Mouse (Mus musculus) lung, embryonic 15.5 days (tissue): ENCODE results near the gene Usp19. TPM values are rescaled to one million over a fixed set of nuclear protein-coding genes. Genes with fewer than 3 reads are reported as not detected.

Source experiments
- ATAC-seq: fragments of 200-750 bp; cut with Nextera tagmentation; 2 replicates; pipeline ENCODE4 v1.8.0; 2017; ENCODE audit warnings: moderate number of reproducible peaks, borderline replicate concordance; ENCODE audit not compliant: low FRiP score, low TSS enrichment; ENCODE audit errors: extremely low read depth
- H3K27ac ChIP-seq: fragments of 300-500 bp; sonication (generic); 2 replicates; pipeline ENCODE4 v1.5.1; 2015; ENCODE audit warnings: moderate library complexity, mild to moderate bottlenecking, inconsistent platforms
- H3K27me3 ChIP-seq: fragments of 300-500 bp; sonication (generic); 2 replicates; pipeline ENCODE4 v1.6.1; 2015; ENCODE audit warnings: inconsistent platforms
- H3K36me3 ChIP-seq: fragments of 300-500 bp; sonication (generic); 2 replicates; pipeline ENCODE4 v1.6.1; 2015; ENCODE audit warnings: inconsistent platforms
- H3K4me1 ChIP-seq: fragments of 300-500 bp; sonication (generic); 2 replicates; pipeline ENCODE4 v1.6.1; 2015; ENCODE audit warnings: inconsistent platforms
- H3K4me2 ChIP-seq: fragments of 300-500 bp; sonication (generic); 2 replicates; pipeline ENCODE4 v1.6.1; 2015; ENCODE audit warnings: inconsistent platforms, mild to moderate bottlenecking, moderate library complexity
- H3K4me3 ChIP-seq: fragments of 300-500 bp; sonication (generic); 2 replicates; pipeline ENCODE4 v1.5.1; 2015; ENCODE audit warnings: mild to moderate bottlenecking, inconsistent platforms
- H3K9ac ChIP-seq: fragments of 300-500 bp; sonication (generic); 2 replicates; pipeline ENCODE4 v1.6.1; 2015; ENCODE audit warnings: inconsistent platforms
- H3K9me3 ChIP-seq: fragments of 300-500 bp; sonication (generic); 2 replicates; pipeline ENCODE4 v1.6.1; 2016; ENCODE audit warnings: inconsistent platforms
- WGBS: fragments of 180-500 bp; shearing (Covaris S2); methylation state at CpG from one replicate; pipeline ENCODE4 v1.1.7; 2015; 5-methylcytosine and 5-hydroxymethylcytosine counted together
- polyA plus RNA-seq: library from polyadenylated mRNA; unstranded; fragments of >200 nt; fragmentation: Nextera tagmentation; extraction: Ambion mirVana; gene quantifications from 2 replicates; pipeline ENCODE4 v1.2.1, GENCODE M21; 2015

Usp19 gene
- polyA plus RNA-seq, 1 experiment from 2014 or later: 68.5 TPM

DNA sequence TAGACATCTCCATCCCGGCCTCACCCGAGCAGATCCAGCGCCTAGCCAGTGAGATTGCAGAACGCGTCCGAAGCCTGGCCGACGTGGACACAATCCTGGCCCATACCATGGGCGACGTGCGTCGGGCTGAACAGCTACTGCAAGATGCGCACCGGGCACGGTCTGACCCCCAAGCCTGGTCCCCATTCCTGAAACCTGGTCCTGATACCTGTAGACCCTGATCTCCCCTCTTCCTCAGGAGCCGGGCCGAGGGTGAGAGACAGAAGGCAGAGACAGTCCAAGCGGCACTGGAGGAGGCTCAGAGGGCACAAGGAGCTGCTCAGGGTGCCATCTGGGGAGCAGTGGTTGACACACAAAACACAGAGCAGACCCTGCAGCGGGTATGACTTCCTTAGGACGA is 1.2 kb upstream of the Usp19 start:
- H3K4me1 ChIP-seq: peaks cover 22% of the 10 kb centered on the region
- H3K4me3 ChIP-seq: no peak overlapping the region
- peaks cover 74% of the 10 kb centered on the region for H3K36me3 ChIP-seq
- 0 out of 2 replicates have a peak overlapping the region, but pooled peaks have one; percentile 5 for H3K9ac ChIP-seq
- no peaks in the 10 kb centered on the region for H3K9me3 ChIP-seq
- no peaks in the 10 kb centered on the region for H3K27me3 ChIP-seq
- 0 out of 2 replicates have a peak overlapping the region, but pooled peaks have one; percentile 98 for H3K27ac ChIP-seq
- ATAC-seq: no peak
- WGBS: 96% methylated on average over 20 of the region's 20 CpGs
- H3K4me2 ChIP-seq: no peak overlapping the region

DNA sequence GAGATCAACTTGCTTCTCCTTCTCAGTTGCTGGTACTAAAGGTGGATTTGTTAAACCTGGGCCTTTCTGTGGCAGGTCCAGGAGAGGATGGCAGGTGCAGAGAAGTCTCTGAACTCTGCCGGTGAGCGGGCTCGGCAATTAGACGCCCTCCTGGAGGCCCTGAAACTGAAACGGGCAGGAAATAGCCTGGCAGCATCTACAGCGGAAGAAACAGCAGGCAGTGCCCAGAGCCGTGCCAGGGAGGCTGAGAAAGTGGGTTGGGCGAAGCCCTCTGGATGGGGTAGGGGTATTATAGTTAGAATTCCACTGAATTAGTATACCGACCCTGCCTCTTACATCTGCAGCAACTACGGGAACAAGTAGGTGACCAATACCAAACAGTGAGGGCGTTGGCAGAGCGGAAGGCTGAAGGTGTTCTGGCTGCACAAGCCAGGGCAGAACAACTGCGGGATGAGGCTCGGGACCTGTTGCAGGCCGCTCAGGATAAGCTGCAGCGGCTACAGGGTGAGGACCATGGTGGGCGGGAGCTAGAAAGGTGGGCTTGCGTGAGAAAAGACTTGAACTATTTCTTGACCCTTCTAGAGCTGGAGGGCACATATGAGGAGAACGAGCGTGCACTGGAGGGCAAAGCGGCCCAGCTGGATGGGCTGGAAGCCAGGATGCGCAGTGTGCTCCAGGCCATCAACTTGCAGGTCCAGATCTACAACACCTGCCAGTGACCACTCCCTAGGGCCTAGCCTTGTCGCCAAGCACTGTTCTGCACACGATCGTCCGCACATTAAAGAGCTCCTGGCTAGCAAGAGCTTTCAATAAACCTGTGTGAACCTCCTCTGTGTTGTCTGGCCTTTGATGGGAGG is 472 bp upstream of the Usp19 start:
- 58% methylated on average over 26 of the region's 26 CpGs for WGBS
- Histone ChIP-seq H3K27ac (peak overlapping the region; percentile 98), H3K36me3 (peaks cover 75% of the 10 kb centered on the region), H3K9me3 (no peaks in the 10 kb centered on the region), H3K9ac (peak overlapping the region; percentile 99), H3K4me1 (peaks cover 22% of the 10 kb centered on the region), H3K4me3 (peak overlapping the region; percentile 99), H3K27me3 (no peaks in the 10 kb centered on the region), H3K4me2 (peak overlapping the region; percentile 80)
- peak; percentile 1 for ATAC-seq

DNA sequence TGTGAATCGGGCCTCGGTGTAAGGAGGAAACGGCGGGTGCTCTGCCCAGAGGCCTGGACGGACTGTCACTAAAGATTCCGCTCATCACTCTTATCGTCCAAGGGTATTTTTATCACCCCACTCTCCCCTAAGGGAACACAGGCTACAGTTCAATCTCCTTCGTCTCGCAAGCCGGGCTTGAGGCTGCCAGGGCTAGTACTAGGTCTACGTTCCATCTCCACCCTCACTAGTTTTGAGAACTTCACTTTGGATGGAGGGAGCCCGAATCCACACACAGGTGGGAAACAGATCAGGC is 831 bp downstream of the Usp19 start:
- H3K27ac ChIP-seq: peak overlapping the region; percentile 98
- H3K36me3 ChIP-seq: peaks cover 75% of the 10 kb centered on the region
- H3K27me3 ChIP-seq: no peaks in the 10 kb centered on the region
- H3K4me2 ChIP-seq: peak overlapping the region; percentile 80
- H3K9ac ChIP-seq: peak overlapping the region; percentile 99
- no peaks in the 10 kb centered on the region for H3K9me3 ChIP-seq
- peaks cover 22% of the 10 kb centered on the region for H3K4me1 ChIP-seq
- ATAC-seq: no peak
- WGBS: 6% methylated on average over 12 of the region's 12 CpGs
- H3K4me3 ChIP-seq: peak overlapping the region; percentile 99

DNA sequence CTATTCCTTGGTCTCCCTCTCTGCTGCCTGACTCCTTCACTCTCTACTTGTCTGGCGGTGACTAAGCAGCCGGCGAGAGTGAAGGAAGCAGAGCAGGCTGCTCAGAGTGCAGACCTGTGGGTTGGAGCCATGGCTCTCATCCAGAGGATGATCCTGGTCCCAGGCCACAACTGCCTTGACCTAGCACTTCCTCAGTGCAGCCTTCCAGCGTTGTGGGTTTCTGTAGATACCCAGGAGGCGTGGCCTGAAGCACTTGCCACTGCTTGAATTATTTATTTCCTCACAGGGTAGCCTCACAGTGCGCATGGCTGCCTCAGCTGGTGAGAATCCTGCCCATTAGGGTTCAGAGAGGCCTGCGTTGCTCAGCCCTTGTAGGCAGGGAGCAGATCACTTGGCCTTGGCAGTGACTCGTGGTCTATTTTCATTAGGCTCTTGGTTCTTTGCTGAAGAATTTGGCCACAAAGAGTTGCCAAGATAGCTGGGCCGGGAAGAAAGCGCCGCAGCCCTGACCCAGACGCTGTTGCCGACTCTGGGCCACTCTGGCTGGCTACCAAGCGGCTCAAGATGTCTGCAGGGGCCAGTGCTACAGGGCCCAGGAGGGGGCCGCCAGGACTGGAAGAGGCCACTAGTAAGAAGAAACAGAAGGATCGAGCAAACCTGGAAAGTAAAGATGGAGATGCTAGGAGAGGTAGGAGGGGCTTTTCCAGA is 1.8 kb downstream of the Usp19 start:
- Histone ChIP-seq H3K27me3 (no peaks in the 10 kb centered on the region), H3K36me3 (peaks cover 75% of the 10 kb centered on the region), H3K4me2 (peak overlapping the region; percentile 80), H3K4me1 (peaks cover 22% of the 10 kb centered on the region), H3K27ac (no peak overlapping the region), H3K9me3 (no peaks in the 10 kb centered on the region), H3K9ac (peak overlapping the region; percentile 99; the same call in 1 of the 2 replicates), H3K4me3 (peak overlapping the region; percentile 99)
- WGBS: 77% methylated on average over 16 of the region's 16 CpGs
- ATAC-seq: no peak

DNA sequence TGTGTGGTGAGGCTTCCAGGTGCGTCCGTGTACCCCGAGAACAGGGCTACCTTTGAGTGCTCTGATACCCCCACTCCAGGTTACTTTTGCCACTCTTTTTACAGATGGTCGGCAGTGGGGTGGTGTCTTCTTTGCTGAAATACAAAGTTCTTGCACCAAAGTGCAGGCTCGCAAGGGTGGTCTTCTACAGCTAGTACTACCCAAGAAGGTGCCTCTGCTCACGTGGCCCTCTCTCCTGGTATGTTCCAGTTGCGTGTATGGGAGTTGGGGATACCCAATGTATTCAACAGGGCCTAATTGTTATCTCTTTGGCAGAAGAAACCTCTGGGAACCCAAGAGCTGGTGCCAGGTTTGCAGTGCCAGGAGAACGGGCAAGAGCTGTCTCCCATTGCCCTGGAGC is 2.8 kb downstream of the Usp19 start:
- no peak overlapping the region for H3K4me2 ChIP-seq
- H3K27ac ChIP-seq: no peak overlapping the region
- peaks cover 22% of the 10 kb centered on the region for H3K4me1 ChIP-seq
- 94% methylated on average over 8 of the region's 8 CpGs for WGBS
- peaks cover 75% of the 10 kb centered on the region for H3K36me3 ChIP-seq
- H3K9me3 ChIP-seq: no peaks in the 10 kb centered on the region
- no peaks in the 10 kb centered on the region for H3K27me3 ChIP-seq
- ATAC-seq: no peak
- H3K9ac ChIP-seq: no peak overlapping the region
- H3K4me3 ChIP-seq: no peak overlapping the region

DNA sequence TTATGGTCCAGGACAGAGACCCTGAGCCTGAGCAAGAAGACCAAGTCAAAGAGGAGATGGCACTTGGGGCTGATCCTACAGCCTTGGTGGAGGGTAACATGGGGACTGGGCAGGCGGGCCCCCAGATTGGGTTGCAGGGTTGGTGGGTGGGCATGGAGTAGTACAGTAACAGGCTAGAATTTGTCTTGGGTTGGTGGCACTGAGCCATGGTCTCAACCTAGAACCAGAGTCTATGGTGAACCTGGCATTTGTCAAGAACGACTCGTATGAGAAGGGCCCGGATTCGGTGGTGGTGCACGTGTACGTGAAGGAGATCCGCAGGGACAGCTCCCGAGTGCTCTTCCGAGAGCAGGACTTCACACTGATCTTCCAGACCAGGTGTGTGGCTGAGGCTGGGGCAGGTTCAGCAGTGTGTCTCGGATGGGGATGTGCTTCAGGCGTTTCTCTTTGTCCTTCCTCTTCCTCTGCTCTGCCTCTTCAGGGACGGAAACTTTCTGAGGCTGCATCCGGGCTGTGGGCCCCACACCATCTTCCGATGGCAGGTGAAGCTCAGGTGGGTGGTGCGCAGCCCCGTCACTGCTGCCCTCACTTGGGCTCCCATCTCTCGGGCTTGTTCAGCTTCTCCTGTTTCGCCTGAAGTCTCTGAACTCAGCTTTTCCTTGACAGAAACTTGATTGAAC is 3.9 kb downstream of the Usp19 start:
- Histone ChIP-seq H3K4me3 (no peak overlapping the region), H3K4me2 (no peak overlapping the region), H3K27ac (no peak overlapping the region), H3K9me3 (no peaks in the 10 kb centered on the region), H3K27me3 (no peaks in the 10 kb centered on the region), H3K4me1 (peaks cover 22% of the 10 kb centered on the region), H3K36me3 (peaks cover 75% of the 10 kb centered on the region), H3K9ac (no peak overlapping the region)
- 92% methylated on average over 19 of the region's 19 CpGs for WGBS
- ATAC-seq: no peak

DNA sequence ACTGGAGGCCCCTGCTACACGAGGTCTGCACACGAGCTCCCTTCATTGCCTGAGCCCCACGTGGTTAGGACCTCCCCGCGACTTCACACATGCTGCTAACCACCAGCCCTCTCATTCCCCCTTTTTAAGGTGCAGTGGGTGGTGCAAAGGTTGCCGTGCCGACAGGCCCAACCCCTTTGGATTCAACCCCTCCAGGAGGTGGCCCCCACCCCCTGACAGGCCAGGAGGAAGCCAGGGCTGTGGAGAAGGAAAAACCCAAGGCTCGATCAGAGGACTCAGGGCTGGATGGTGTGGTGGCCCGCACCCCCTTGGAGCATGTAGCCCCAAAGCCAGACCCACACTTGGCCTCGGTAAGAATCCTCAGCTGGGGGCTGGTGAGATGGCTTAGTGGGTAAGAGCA is 4.5 kb downstream of the Usp19 start:
- no peak overlapping the region for H3K27ac ChIP-seq
- H3K9ac ChIP-seq: no peak overlapping the region
- peaks cover 76% of the 10 kb centered on the region for H3K36me3 ChIP-seq
- no peaks in the 10 kb centered on the region for H3K27me3 ChIP-seq
- no peak overlapping the region for H3K4me3 ChIP-seq
- no peak overlapping the region for H3K4me2 ChIP-seq
- no peaks in the 10 kb centered on the region for H3K9me3 ChIP-seq
- peaks cover 19% of the 10 kb centered on the region for H3K4me1 ChIP-seq
- WGBS: 83% methylated on average over 10 of the region's 10 CpGs
- no peak for ATAC-seq

DNA sequence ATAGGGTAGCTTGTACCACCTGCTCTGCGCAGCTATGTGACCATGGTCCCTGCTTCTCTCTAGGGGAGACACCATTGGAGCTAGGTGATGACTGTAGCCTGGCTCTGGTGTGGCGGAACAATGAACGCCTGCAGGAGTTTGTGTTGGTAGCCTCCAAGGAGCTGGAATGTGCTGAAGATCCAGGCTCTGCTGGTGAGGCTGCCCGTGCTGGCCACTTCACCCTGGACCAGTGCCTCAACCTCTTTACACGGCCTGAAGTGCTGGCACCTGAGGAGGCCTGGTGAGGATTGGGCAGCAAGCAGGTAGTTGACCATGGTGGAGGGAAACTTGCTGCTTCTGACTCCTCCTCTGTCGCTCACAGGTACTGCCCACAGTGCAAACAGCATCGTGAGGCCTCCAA is 8.8 kb downstream of the Usp19 start:
- WGBS: 91% methylated on average over 7 of the region's 7 CpGs
- H3K4me3 ChIP-seq: no peak overlapping the region

DNA sequence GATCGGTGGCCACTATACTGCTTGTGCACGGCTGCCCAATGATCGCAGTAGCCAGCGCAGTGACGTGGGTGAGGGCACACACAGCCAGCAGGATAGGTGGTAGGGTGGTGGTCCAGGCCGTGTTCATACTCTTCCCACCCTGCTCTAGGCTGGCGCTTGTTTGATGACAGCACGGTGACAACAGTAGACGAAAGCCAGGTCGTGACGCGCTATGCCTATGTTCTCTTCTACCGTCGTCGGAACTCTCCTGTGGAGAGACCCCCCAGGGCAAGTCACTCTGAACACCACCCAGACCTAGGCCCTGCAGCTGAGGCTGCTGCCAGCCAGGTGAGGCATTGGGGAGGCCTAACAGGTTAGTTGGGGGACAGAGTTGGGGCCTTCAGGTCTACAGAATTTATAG is 9.5 kb downstream of the Usp19 start:
- H3K27ac ChIP-seq: no peak overlapping the region
- 93% methylated on average over 15 of the region's 15 CpGs for WGBS
- H3K27me3 ChIP-seq: no peaks in the 10 kb centered on the region

More for the DNA sequence above, 8.8 kb downstream of the Usp19 start:
- H3K36me3 ChIP-seq: peaks cover 91% of the 10 kb centered on the region
- no peak overlapping the region for H3K9ac ChIP-seq
- no peaks in the 10 kb centered on the region for H3K4me1 ChIP-seq
- H3K4me2 ChIP-seq: no peak overlapping the region
- H3K9me3 ChIP-seq: no peaks in the 10 kb centered on the region
- no peak for ATAC-seq
- H3K27ac ChIP-seq: no peak overlapping the region
- H3K27me3 ChIP-seq: no peaks in the 10 kb centered on the region

DNA sequence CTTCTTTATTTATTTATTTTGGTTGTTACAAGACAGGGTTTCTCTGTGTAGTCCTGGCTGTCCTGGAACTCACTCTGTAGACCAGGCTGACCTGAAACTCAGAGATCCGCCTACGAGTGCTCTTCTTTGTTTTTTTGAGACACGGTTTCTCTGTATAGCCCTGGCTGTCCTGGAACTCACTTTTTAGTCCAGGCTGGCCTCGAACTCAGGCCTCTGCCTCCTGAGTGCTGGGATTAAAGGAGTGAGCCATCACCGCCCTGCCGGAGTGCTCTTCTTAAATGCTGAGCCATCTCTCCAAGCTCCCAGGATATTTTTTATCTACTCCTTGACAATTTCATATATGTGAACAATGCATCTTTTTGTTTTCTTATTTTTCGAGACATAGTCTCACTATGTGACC is 16.5 kb downstream of the Usp19 start:
- peak overlapping the region; percentile 75 for H3K4me2 ChIP-seq
- H3K27ac ChIP-seq: peak overlapping the region; percentile 79; the same call in 1 of the 2 replicates
- WGBS: 88% methylated on average over 7 of the region's 7 CpGs
- no peak for ATAC-seq
- no peak overlapping the region for H3K9ac ChIP-seq
- H3K36me3 ChIP-seq: peaks cover 41% of the 10 kb centered on the region
- peaks cover 19% of the 10 kb centered on the region for H3K4me1 ChIP-seq
- no peaks in the 10 kb centered on the region for H3K9me3 ChIP-seq
- H3K27me3 ChIP-seq: no peaks in the 10 kb centered on the region
- H3K4me3 ChIP-seq: peak overlapping the region; percentile 78

More for the DNA sequence above, 9.5 kb downstream of the Usp19 start:
- Histone ChIP-seq H3K4me1 (no peaks in the 10 kb centered on the region), H3K4me2 (no peak overlapping the region), H3K36me3 (peaks cover 84% of the 10 kb centered on the region), H3K9me3 (no peaks in the 10 kb centered on the region), H3K4me3 (no peak overlapping the region), H3K9ac (no peak overlapping the region)
- no peak for ATAC-seq

DNA sequence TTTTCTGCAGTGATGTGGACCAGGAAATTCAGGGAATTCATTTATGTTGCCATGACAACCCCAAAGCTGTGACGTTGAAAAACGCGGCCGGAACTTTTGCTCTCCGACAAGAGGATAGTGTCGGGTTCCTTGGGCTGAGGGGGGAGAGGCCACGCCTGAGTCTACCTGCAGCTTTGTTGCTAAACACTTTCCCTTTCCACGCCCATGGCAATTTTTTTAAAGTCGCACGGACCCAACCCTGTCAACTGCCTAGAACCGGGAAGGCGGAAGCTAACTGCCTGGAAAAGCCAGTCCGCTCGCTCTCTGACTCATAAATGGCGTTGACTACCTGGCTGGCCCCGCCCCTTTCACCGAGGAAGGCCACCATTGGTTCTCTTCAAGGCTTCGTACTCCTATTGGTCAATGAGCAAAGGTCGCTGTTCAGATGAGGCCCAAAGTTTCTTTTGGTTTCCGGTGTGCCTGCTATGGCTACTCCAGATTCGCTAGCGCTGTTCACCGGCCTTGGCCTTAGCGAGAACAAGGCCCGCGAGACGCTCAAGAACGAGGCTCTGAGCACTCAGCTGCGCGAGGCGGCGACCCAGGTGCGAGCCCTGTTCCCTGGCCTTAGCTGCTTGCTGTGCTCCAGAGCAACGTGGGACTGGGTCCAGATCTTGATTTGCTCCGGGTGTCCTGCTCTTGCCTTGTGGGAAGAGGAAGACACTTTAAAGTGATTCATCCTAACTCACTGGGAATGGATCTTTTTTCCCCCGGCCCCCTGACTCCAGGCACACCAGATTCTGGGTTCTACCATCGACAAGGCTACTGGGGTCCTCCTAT is 17.4 kb downstream of the Usp19 start, which contains the start of gene Qars:
TSS of gene Qars (plus strand) at position 88 of the 816 bp plus-strand sequence.
- Histone ChIP-seq H3K27me3 (no peaks in the 10 kb centered on the region), H3K4me3 (peak within 1 kb of the TSS; percentile 78), H3K27ac (peak within 1 kb of the TSS; percentile 79), H3K9ac (peak within 1 kb of the TSS; percentile 87), H3K4me2 (peak within 1 kb of the TSS; percentile 75), H3K36me3 (peaks cover 41% of the 10 kb centered on the region), H3K9me3 (no peaks in the 10 kb centered on the region), H3K4me1 (peaks cover 19% of the 10 kb centered on the region)
- WGBS: under 1% methylated on average over 37 of the region's 37 CpGs
- peak; percentile 96 for ATAC-seq
